Mouse (Mus musculus) intestine, embryonic 14.5 days (tissue): ENCODE measurements around the gene Lpgat1. TPM values are rescaled to one million over a fixed set of nuclear protein-coding genes. Genes with fewer than 3 reads are reported as not detected.

Experiments used
- polyA plus RNA-seq: library from polyadenylated mRNA; unstranded; fragments of >200 nt; fragmentation: Nextera tagmentation; extraction: Ambion mirVana; gene quantifications from 2 replicates; pipeline ENCODE4 v1.2.1, GENCODE M21; 2014

The Lpgat1 gene
- polyA plus RNA-seq, 1 experiment from 2014 or later, result 22.2 TPM

Other genes with a start within 250 kb of the Lpgat1 start
- 53.0 and 59.2 TPM in 2 replicates for gene Dtl, start 142.3 kb upstream of the Lpgat1 start, polyA plus RNA-seq
- gene Ints7, start 142.2 kb upstream of the Lpgat1 start, polyA plus RNA-seq, result 51.7 and 61.6 TPM in 2 replicates
- 39.8 and 40.6 TPM in 2 replicates for gene Nek2, start 103.6 kb downstream of the Lpgat1 start, polyA plus RNA-seq
- 1.6 and 2.0 TPM in 2 replicates for gene Slc30a1, start 188.9 kb downstream of the Lpgat1 start, polyA plus RNA-seq